Mouse (Mus musculus) telencephalon, adult 2 months (tissue): ENCODE measurements around the gene Slc26a8.

ENCODE experiments used
- DNase-seq: peaks from one replicate; pipeline ENCODE4 v3.0.0-alpha.2; 2011; ENCODE audit warnings: low read depth, low spot score

The Slc26a8 gene

DNA sequence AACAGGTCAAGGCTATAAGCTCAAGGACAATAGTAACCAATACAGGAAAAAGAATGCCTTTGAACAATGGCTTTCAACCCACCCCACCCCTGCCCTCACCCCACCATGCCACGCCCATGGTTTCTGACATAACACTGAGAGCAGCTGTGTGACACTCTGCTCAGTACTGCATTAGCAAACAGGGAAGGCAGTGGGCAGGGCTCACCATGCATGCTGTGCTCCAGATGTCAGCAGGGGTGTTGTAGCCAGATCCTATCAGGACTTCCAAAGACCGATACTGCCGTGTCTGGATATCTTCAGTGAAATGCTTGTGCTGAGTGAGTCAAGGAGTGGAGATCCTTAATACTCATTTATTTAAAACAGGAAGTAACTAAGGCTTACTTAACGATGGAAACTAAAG is 96.1 kb downstream of the Slc26a8 start:
- no peak for DNase-seq

GRCm38 (mm10) chr17:28592998-28593397 is 97.0 kb downstream of the Slc26a8 start:
- peak; percentile 48 for DNase-seq

DNA sequence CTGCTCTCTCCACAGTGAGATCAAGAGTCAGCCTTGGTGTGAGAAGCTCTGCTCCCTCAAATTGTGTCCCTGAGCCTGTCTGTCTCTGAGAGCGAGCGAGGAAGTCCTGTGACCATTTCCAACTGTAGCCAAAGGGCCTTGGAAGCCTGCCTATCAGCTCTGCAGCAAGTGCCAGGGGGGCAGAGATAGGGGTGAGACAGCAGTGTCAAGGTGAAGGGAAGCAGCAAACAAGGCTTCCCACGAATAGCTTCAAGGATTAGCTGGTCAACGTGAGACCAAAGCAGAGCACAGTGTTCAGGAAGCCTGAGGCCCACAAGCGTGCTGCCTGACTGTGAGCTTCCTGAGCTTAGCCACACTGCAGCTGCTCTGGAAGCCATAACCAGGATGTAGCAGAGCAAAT is 98.6 kb downstream of the Slc26a8 start:
- DNase-seq = no peak

- no peak for DNase-seq
Observed at GRCm38 (mm10) chr17:28590596-28590995, 99.4 kb downstream of the Slc26a8 start.

- no peak for DNase-seq
Observed at GRCm38 (mm10) chr17:28588591-28588990, 101.4 kb downstream of the Slc26a8 start.
